ENCODE assay signal across 12 mouse cellular contexts in genomic region chr3:130947277-130947606, GRCm38 (mm10).
A peak's percentile ranks its signal among the peaks of the same experiment; 100 is the strongest.
DNase-seq lines count a peak whose midpoint lies in the region; ATAC-seq lines count a peak whose summit lies in the region.
"Had no signal": no experiment of that assay in that cellular context is flagged by ENCODE, and none has a peak within 500 bp of the region (broad histone marks: within the 10 kb centered on the region; RNA-seq: fewer than 3 reads in every experiment).

No protein-coding gene starts in this region.

- H3K27ac ChIP-seq in forebrain, embryonic 16.5 days (ENCODE audit: low read length), result no peak overlapping the region
- H3K27ac ChIP-seq in midbrain, embryonic 14.5 days (replicated peaks; ENCODE audit: low read depth, low read length), result 0 out of 2 replicates have a peak overlapping the region, but pooled peaks have one; percentile 92
- H3K27ac ChIP-seq: left cerebral cortex, adult 2 months; stomach, postnatal 0 days had no signal

- no peak overlapping the region; the same call in 1 of the 2 replicates for H3K4me2 ChIP-seq in forebrain, embryonic 16.5 days (ENCODE audit: low read length)
- no peak overlapping the region for H3K4me2 ChIP-seq in midbrain, embryonic 14.5 days (ENCODE audit: low read length)

- H3K27me3 ChIP-seq in forebrain, embryonic 16.5 days (replicated peaks; ENCODE audit: control insufficient read depth, insufficient read depth, low read length), result no peaks in the 10 kb centered on the region
- no peaks in the 10 kb centered on the region for H3K27me3 ChIP-seq in midbrain, embryonic 14.5 days (ENCODE audit: control insufficient read depth, insufficient read depth, low read length)

- H3K9me3 ChIP-seq in forebrain, embryonic 16.5 days (ENCODE audit: control insufficient read depth, low read length), result no peaks in the 10 kb centered on the region
- no peaks in the 10 kb centered on the region for H3K9me3 ChIP-seq in midbrain, embryonic 14.5 days (ENCODE audit: control insufficient read depth, low read length)

- H3K36me3 ChIP-seq in forebrain, embryonic 16.5 days (ENCODE audit: control insufficient read depth, insufficient read depth), result no peaks in the 10 kb centered on the region
- no peaks in the 10 kb centered on the region for H3K36me3 ChIP-seq in midbrain, embryonic 14.5 days (ENCODE audit: control insufficient read depth, insufficient read depth, low read length)

- H3K4me3 ChIP-seq in forebrain, embryonic 16.5 days (replicated peaks; ENCODE audit: low read length), result no peak overlapping the region
- no peak overlapping the region for H3K4me3 ChIP-seq in midbrain, embryonic 14.5 days (replicated peaks; ENCODE audit: low read depth, low read length)
- H3K4me3 ChIP-seq: left cerebral cortex, adult 2 months had no signal

- H3K4me1 ChIP-seq in forebrain, embryonic 16.5 days (replicated peaks; ENCODE audit: control insufficient read depth, insufficient read depth, low read length), result peaks cover 22% of the 10 kb centered on the region
- peaks cover 33% of the 10 kb centered on the region for H3K4me1 ChIP-seq in midbrain, embryonic 14.5 days (ENCODE audit: control insufficient read depth, insufficient read depth, low read length)

- peak; percentile 41 for ATAC-seq in forebrain, embryonic 16.5 days
- no peak for ATAC-seq in midbrain, embryonic 14.5 days (ENCODE audit: low FRiP score, low TSS enrichment)

- H3K9ac ChIP-seq in forebrain, embryonic 16.5 days (replicated peaks; ENCODE audit: low read depth, low read length), result no peak overlapping the region
- no peak overlapping the region for H3K9ac ChIP-seq in midbrain, embryonic 14.5 days (replicated peaks; ENCODE audit: low read length)

- WGBS in forebrain, embryonic 16.5 days, result 56% methylated on average over 4 of the region's 4 CpGs
- WGBS in midbrain, embryonic 14.5 days, result 92% methylated on average over 4 of the region's 4 CpGs

- peak; percentile 3 for DNase-seq in spleen, adult 12 weeks (ENCODE audit: low spot score)
- no peak for DNase-seq in spleen, postnatal 14 days (ENCODE audit: low spot score in 2 of 2)
- DNase-seq in midbrain, embryonic 14.5 days, result no peak
- peak; percentile 74 to 88 for DNase-seq in thymus, postnatal 36 days
- no peak for DNase-seq in cerebellum, adult 9-11 months
- DNase-seq in layer of hippocampus, postnatal 10 days (ENCODE audit: low spot score in 2 of 2), result no peak
- DNase-seq: gastrocnemius, postnatal 36 days; kidney, postnatal 10 days; lung, adult 2 months had no signal

Comparison
In these comparisons a context has a peak if more than half of its experiments do, and no peak if none do; other contexts are left out.
1. DNase-seq: peak in spleen, adult 12 weeks (single experiment) and thymus, postnatal 36 days (2 of 2); none in spleen, postnatal 14 days (0 of 2), midbrain, embryonic 14.5 days (single experiment), cerebellum, adult 9-11 months (single experiment) and layer of hippocampus, postnatal 10 days (0 of 2).